Mouse (Mus musculus) MEL (cell line): ENCODE measurements around the gene Pop5. TPM values are rescaled to one million over a fixed set of nuclear protein-coding genes. Genes with fewer than 3 reads are reported as not detected.
A peak's percentile ranks its signal among the peaks of the same experiment; 100 is the strongest.

Source experiments
- DNase-seq: peaks from one replicate; pipeline ENCODE4 v3.0.0; 2011; ENCODE audit warnings: low read depth, low spot score
- H3K27ac ChIP-seq: 2 replicates; pipeline ENCODE4 v1.5.1; 2012; ENCODE audit warnings: low read depth, mild to moderate bottlenecking, control low read depth, low read length, moderate library complexity; ENCODE audit not compliant: control insufficient read depth
- H3K27me3 ChIP-seq, 2 experiments: fragments of 150-350 bp in 1 of 2; sonication (generic) in 1 of 2; 2 replicates each; pipeline ENCODE4 v1.6.1; 2012; ENCODE audit warnings: low read length in 2 of 2, mild to moderate bottlenecking in 2 of 2, improper control_type of control experiment in 1 of 2, moderate library complexity in 1 of 2; ENCODE audit not compliant: insufficient read depth in 2 of 2, control insufficient read depth in 1 of 2
- H3K36me3 ChIP-seq, 2 experiments: 2 replicates each; pipeline ENCODE4 v1.6.1; 2012 to 2014; ENCODE audit warnings: low read length in 2 of 2, improper control_type of control experiment in 1 of 2, inconsistent platforms in 1 of 2, mild to moderate bottlenecking in 1 of 2; ENCODE audit not compliant: insufficient read depth in 2 of 2, control insufficient read depth in 1 of 2
- H3K4me1 ChIP-seq, 2 experiments: fragments of 150-350 bp in 1 of 2; sonication (generic) in 1 of 2; 2 replicates each; pipeline ENCODE4 v1.6.1; 2012; ENCODE audit warnings: low read length in 2 of 2, improper control_type of control experiment in 1 of 2, mild to moderate bottlenecking in 1 of 2; ENCODE audit not compliant: insufficient read depth in 2 of 2, control insufficient read depth in 1 of 2
- H3K4me3 ChIP-seq, 2 experiments: fragments of 150-350 bp in 1 of 2; sonication (generic) in 1 of 2; 2 replicates each; pipeline ENCODE4 v1.5.1; 2012; ENCODE audit warnings: low read depth in 2 of 2, low read length in 2 of 2, mild to moderate bottlenecking in 2 of 2, moderate library complexity in 2 of 2, control low read depth in 1 of 2, improper control_type of control experiment in 1 of 2; ENCODE audit not compliant: control insufficient read depth in 1 of 2, insufficient read depth in 1 of 2
- H3K79me2 ChIP-seq: 2 replicates; pipeline ENCODE4 v1.6.1; 2012; ENCODE audit warnings: mild to moderate bottlenecking, low read length, moderate library complexity; ENCODE audit not compliant: control insufficient read depth, poor library complexity, insufficient read depth
- H3K9ac ChIP-seq: 2 replicates; pipeline ENCODE4 v1.6.1; 2012; ENCODE audit warnings: low read depth, mild to moderate bottlenecking, control low read depth, low read length, moderate library complexity; ENCODE audit not compliant: control insufficient read depth, poor library complexity, severe bottlenecking
- H3K9me3 ChIP-seq: fragments of 150-350 bp; sonication (generic); replicated peaks from 2 replicates; pipeline ENCODE4 v1.6.1; 2012; ENCODE audit warnings: mild to moderate bottlenecking, low read length, improper control_type of control experiment, moderate library complexity; ENCODE audit not compliant: insufficient read depth
- E2F4 ChIP-seq: IDR thresholded peaks from 2 replicates; pipeline ENCODE4 v1.6.1; 2011; ENCODE audit warnings: low read depth, low read length, improper control_type of control experiment, borderline replicate concordance
- EP300 ChIP-seq, 2 experiments: IDR thresholded peaks; 2 replicates each; pipeline ENCODE4 v1.6.1; 2011; ENCODE audit warnings: improper control_type of control experiment in 2 of 2, low read length in 2 of 2, low read depth in 1 of 2, mild to moderate bottlenecking in 1 of 2
- ETS1 ChIP-seq: IDR thresholded peaks from 2 replicates; pipeline ENCODE4 v1.6.1; 2012; ENCODE audit warnings: low read depth, mild to moderate bottlenecking, inconsistent platforms, low read length, improper control_type of control experiment, moderate library complexity
- KAT2A ChIP-seq: conservative IDR thresholded peaks from 2 replicates; pipeline ENCODE4 v1.6.1; 2012; ENCODE audit warnings: low read depth, low read length, improper control_type of control experiment, inconsistent platforms
- MAFK ChIP-seq: IDR thresholded peaks from 2 replicates; pipeline ENCODE4 v1.6.1; 2011; ENCODE audit warnings: low read depth, mild to moderate bottlenecking, low read length, improper control_type of control experiment, borderline replicate concordance
- MAX ChIP-seq: IDR thresholded peaks from 2 replicates; pipeline ENCODE4 v1.6.1; 2011; ENCODE audit warnings: low read length, improper control_type of control experiment
- MYB ChIP-seq: IDR thresholded peaks from 2 replicates; pipeline ENCODE4 v1.6.1; 2011; ENCODE audit warnings: mild to moderate bottlenecking, low read depth, low read length, improper control_type of control experiment
- NRF1 ChIP-seq: IDR thresholded peaks from 2 replicates; pipeline ENCODE4 v1.6.1; 2014; ENCODE audit warnings: low read depth, mild to moderate bottlenecking, inconsistent platforms, low read length, improper control_type of control experiment, moderate library complexity; ENCODE audit not compliant: poor library complexity, insufficient read depth, severe bottlenecking
- POLR2AphosphoS5 ChIP-seq: IDR thresholded peaks from 2 replicates; pipeline ENCODE4 v1.6.1; 2012; ENCODE audit warnings: low read depth, borderline replicate concordance, mild to moderate bottlenecking, inconsistent platforms, low read length, moderate library complexity, mixed read lengths
- RAD21 ChIP-seq: IDR thresholded peaks from 2 replicates; pipeline ENCODE4 v1.6.1; 2011; ENCODE audit warnings: mild to moderate bottlenecking, low read depth, low read length, improper control_type of control experiment
- RCOR1 ChIP-seq: IDR thresholded peaks from 2 replicates; pipeline ENCODE4 v1.6.1; 2012; ENCODE audit warnings: low read depth, mild to moderate bottlenecking, inconsistent platforms, low read length, improper control_type of control experiment
- SIN3A ChIP-seq: IDR thresholded peaks from 2 replicates; pipeline ENCODE4 v1.6.1; 2012; ENCODE audit warnings: low read length, improper control_type of control experiment, inconsistent platforms
- ZNF384 ChIP-seq: IDR thresholded peaks from 2 replicates; pipeline ENCODE4 v1.6.1; 2012; ENCODE audit warnings: low read depth, mild to moderate bottlenecking, inconsistent platforms, low read length, improper control_type of control experiment
- polyA plus RNA-seq, 2 experiments: library from polyadenylated mRNA; stranded (reverse) in 1 of 2; unstranded in 1 of 2; fragments of >175 nt in 1 of 2; fragments of >200 nt in 1 of 2; gene quantifications; 2 replicates each; pipeline versions ENCODE4 v1.2.1 to v1.2.4; 2012; ENCODE audit warnings: low replicate concordance in 2 of 2, low read depth in 1 of 2; ENCODE audit not compliant: insufficient read length in 2 of 2, insufficient read depth in 1 of 2, missing spikeins in 1 of 2
- total RNA-seq: library from RNA; depleted of rRNA; stranded (reverse); fragments of 300-350 nt; gene quantifications from 2 replicates; pipeline ENCODE4 v1.2.3, GENCODE M21; 2012

The Pop5 gene
- total and polyA plus RNA-seq, 3 experiments, result 103 to 388 (median 208) TPM

DNA sequence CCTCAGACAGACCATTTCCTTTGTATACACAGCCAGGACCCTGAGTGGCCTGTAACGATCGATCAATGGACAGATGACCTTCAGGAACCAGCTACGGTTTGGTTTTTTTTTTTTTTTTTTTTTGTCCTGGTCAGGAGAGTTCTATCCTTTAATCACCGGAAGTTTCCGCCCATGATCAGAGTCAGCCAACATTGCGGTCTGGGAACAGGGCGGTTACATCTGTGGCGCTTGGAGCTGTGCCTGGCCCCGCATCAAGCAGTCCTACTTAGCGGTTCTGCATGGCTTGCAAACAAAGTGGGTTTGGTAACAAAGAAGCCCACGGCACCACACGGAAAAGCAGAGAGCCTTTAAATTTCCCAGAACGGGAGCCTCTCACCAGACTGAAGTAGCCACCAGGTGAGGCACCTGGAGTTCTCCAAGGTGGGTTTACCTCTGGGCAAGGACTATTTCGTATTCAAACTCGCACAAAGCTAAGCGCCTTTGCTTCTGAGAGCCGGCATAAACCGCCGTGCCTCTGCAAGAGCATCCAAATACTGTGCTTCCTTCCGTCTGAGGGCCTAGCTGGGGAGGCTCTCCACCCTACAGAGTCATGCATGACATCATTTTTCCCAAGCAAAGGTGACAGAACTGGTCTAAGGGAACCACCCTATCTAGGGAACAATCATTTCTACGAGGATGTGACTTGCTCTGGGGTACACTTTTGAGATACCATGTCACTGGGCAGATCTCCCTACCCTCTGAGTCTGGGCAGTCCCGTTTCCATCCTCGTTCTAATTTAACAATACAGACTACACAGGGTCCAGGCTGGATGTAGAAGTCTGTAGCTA lies 31.7 kb upstream of the Pop5 start:
- Histone ChIP-seq H3K27me3 (peaks cover 0 to 2% of the 10 kb centered on the region in 2 experiments; a peak in 2 of 4 replicates), H3K4me3 (peak overlapping the region; percentile 45 to 49), H3K36me3 (peaks cover 0 to 8% of the 10 kb centered on the region in 2 experiments; a peak in 2 of 4 replicates), H3K4me1 (peaks cover 0 to 29% of the 10 kb centered on the region in 2 experiments; a peak in 2 of 4 replicates), H3K79me2 (no peaks in the 10 kb centered on the region), H3K9me3 (no peaks in the 10 kb centered on the region)
- peak; percentile 62 for DNase-seq
- peak; percentile 17; the same call in 1 of the 2 replicates for TF ChIP-seq RCOR1
- peak; percentile 44; the same call in 1 of the 2 replicates for TF ChIP-seq ETS1
- no peak for TF ChIP-seq MAX
- TF ChIP-seq E2F4, result no peak
- TF ChIP-seq KAT2A, result no peak
- TF ChIP-seq EP300 (IDR thresholded peaks at IDR 0.05; ENCODE audit: low read depth in 1 of 2, low read length in 2 of 2), result peak; percentile 52 to 54
- TF ChIP-seq MAFK, result no peak
- TF ChIP-seq SIN3A, result 0 out of 2 replicates have a peak, but pooled peaks have one; percentile 23
- no peak for TF ChIP-seq RAD21
- no peak for TF ChIP-seq POLR2AphosphoS5
- TF ChIP-seq ZNF384, result peak; percentile 91
- TF ChIP-seq, all 39 proteins: peak for 5
- no peak overlapping the region for H3K27ac ChIP-seq
- peak overlapping the region; percentile 19; the same call in 1 of the 2 replicates for H3K9ac ChIP-seq

DNA sequence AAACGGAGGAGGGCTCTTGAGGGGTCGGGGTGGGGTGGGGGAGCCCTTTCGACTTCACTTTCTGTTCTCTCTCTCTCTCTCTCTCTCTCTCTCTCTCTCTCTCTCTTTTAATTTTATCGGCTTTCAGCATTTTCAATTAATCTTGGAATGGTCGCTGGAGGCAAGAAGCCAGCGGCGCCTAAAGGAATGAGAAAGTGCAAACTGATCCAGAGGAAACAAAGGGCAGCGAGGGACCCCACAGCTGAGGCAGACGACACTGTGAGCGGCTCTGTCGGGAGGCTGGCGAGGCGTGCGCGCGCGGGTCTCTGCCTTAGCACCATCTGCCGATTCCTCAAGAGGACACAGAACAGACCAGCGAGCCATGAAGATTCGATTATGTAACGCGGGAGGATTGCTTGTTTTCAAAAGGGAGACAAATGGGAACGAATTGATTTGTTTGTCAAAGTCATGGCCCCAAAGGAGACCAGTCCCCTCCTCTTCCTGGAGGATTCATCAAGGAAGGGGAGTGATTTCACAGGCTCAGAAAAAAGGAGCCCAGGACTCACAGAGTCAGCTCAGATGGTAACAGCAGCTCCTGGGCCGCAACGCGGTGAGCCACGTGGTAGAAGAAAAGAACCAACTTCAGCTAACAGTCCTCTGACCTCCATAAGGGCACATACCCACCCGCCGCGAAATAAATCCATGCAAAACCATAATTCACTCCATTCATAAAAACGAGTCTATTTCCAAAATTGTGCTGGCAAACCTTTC lies 30.9 kb upstream of the Pop5 start:
- no peak overlapping the region for H3K27ac ChIP-seq
- H3K79me2 ChIP-seq, result no peaks in the 10 kb centered on the region
- H3K27me3 ChIP-seq, result peaks cover 0 to 2% of the 10 kb centered on the region in 2 experiments; a peak in 2 of 4 replicates
- 0 out of 2 replicates have a peak, but pooled peaks have one; percentile 17 for TF ChIP-seq MAX
- TF ChIP-seq NRF1, result 0 out of 2 replicates have a peak, but pooled peaks have one; percentile 15
- TF ChIP-seq MYB, result no peak
- TF ChIP-seq, all 39 proteins: peak for 2
- peaks cover 0 to 8% of the 10 kb centered on the region in 2 experiments; a peak in 2 of 4 replicates for H3K36me3 ChIP-seq
- peak; percentile 37 for DNase-seq
- peaks cover 0 to 29% of the 10 kb centered on the region in 2 experiments; a peak in 2 of 4 replicates for H3K4me1 ChIP-seq
- H3K9ac ChIP-seq, result peak overlapping the region; percentile 50
- H3K4me3 ChIP-seq, result peak overlapping the region; percentile 45 to 49
- no peaks in the 10 kb centered on the region for H3K9me3 ChIP-seq
